Mouse (Mus musculus) kidney, embryonic 16.5 days (tissue): ENCODE measurements around the gene Sgpp1. TPM values are rescaled to one million over a fixed set of nuclear protein-coding genes. Genes with fewer than 3 reads are reported as not detected.
"Not testable (repeated sequence)": the region's sequence is repeated elsewhere in the genome, so short reads cannot be mapped to it uniquely, and the experiment has no call there.

Source experiments
- ATAC-seq: fragments of 200-750 bp; cut with Nextera tagmentation; 2 replicates; pipeline ENCODE4 v1.8.0; 2017; ENCODE audit warnings: moderate TSS enrichment; ENCODE audit not compliant: low FRiP score, low TSS enrichment
- H3K27ac ChIP-seq: fragments of 300-500 bp; sonication (generic); 2 replicates; pipeline ENCODE4 v1.5.1; 2014; ENCODE audit warnings: low read length
- H3K27me3 ChIP-seq: fragments of 300-500 bp; sonication (generic); 2 replicates; pipeline ENCODE4 v1.6.1; 2014; ENCODE audit warnings: low read length, control low read depth, mixed read lengths; ENCODE audit not compliant: insufficient read depth
- H3K36me3 ChIP-seq: fragments of 300-500 bp; sonication (generic); 2 replicates; pipeline ENCODE4 v1.6.1; 2014; ENCODE audit warnings: low read length, control low read depth, mixed read lengths; ENCODE audit not compliant: insufficient read depth
- H3K4me1 ChIP-seq: fragments of 300-500 bp; sonication (generic); 2 replicates; pipeline ENCODE4 v1.6.1; 2014; ENCODE audit warnings: low read length, control low read depth, mixed read lengths; ENCODE audit not compliant: insufficient read depth
- H3K4me2 ChIP-seq: fragments of 300-500 bp; sonication (generic); replicated peaks from 2 replicates; pipeline ENCODE4 v1.6.1; 2014; ENCODE audit warnings: low read depth, low read length
- H3K4me3 ChIP-seq: fragments of 300-500 bp; sonication (generic); 2 replicates; pipeline ENCODE4 v1.5.1; 2014; ENCODE audit warnings: mild to moderate bottlenecking, low read length
- H3K9ac ChIP-seq: fragments of 300-500 bp; sonication (generic); replicated peaks from 2 replicates; pipeline ENCODE4 v1.6.1; 2014; ENCODE audit warnings: low read length
- H3K9me3 ChIP-seq: fragments of 300-500 bp; sonication (generic); 2 replicates; pipeline ENCODE4 v1.6.1; 2016; ENCODE audit warnings: low read length, control low read depth
- WGBS: fragments of 180-500 bp; shearing (Covaris S2); extraction: QIAGEN DNeasy Blood & Tissue Kit; methylation state at CpG from one replicate; pipeline ENCODE4 v1.1.7; 2014; 5-methylcytosine and 5-hydroxymethylcytosine counted together
- polyA plus RNA-seq: library from polyadenylated mRNA; unstranded; fragments of >200 nt; fragmentation: Nextera tagmentation; extraction: Ambion mirVana; gene quantifications from 2 replicates; pipeline ENCODE4 v1.2.1, GENCODE M21; 2015

Sgpp1 gene
- polyA plus RNA-seq, 1 experiment from 2014 or later = 15.9 TPM

GRCm38 (mm10) chr12:75702739-75703122 lies 32.8 kb downstream of the Sgpp1 start:
- H3K4me1 ChIP-seq = peaks cover 14% of the 10 kb centered on the region; the same call in 1 of the 2 replicates
- no peak overlapping the region for H3K4me2 ChIP-seq
- H3K36me3 ChIP-seq = no peaks in the 10 kb centered on the region
- no peak overlapping the region for H3K4me3 ChIP-seq
- no peak for ATAC-seq
- no peak overlapping the region for H3K27ac ChIP-seq
- no peak overlapping the region for H3K9ac ChIP-seq
- no peaks in the 10 kb centered on the region for H3K27me3 ChIP-seq
- H3K9me3 ChIP-seq = peaks cover 6% of the 10 kb centered on the region; the same call in 1 of the 2 replicates
- WGBS = 91% methylated on average over 3 of the region's 3 CpGs

GRCm38 (mm10) chr12:75702084-75702738 lies 33.3 kb downstream of the Sgpp1 start:
- H3K4me2 ChIP-seq = peak overlapping the region; percentile 56
- 56% methylated on average over 14 of the region's 14 CpGs for WGBS
- H3K4me3 ChIP-seq = peak overlapping the region; percentile 33
- no peaks in the 10 kb centered on the region for H3K27me3 ChIP-seq
- peak overlapping the region; percentile 63 for H3K9ac ChIP-seq
- peak overlapping the region; percentile 53; the same call in 1 of the 2 replicates for H3K27ac ChIP-seq
- H3K4me1 ChIP-seq = peaks cover 14% of the 10 kb centered on the region; the same call in 1 of the 2 replicates
- H3K9me3 ChIP-seq = peaks cover 6% of the 10 kb centered on the region; the same call in 1 of the 2 replicates
- H3K36me3 ChIP-seq = no peaks in the 10 kb centered on the region
- ATAC-seq = peak; percentile 59; the same call in 1 of the 2 replicates

- Histone ChIP-seq H3K27ac (peak overlapping the region; percentile 53; the same call in 1 of the 2 replicates), H3K9me3 (peaks cover 6% of the 10 kb centered on the region; the same call in 1 of the 2 replicates), H3K4me2 (peak overlapping the region; percentile 56), H3K9ac (peak overlapping the region; percentile 63), H3K4me3 (peak overlapping the region; percentile 33), H3K4me1 (peaks cover 14% of the 10 kb centered on the region; the same call in 1 of the 2 replicates), H3K27me3 (no peaks in the 10 kb centered on the region), H3K36me3 (no peaks in the 10 kb centered on the region)
- peak; percentile 83 for ATAC-seq
- WGBS = 21% methylated on average over 21 of the region's 21 CpGs
These were observed 34.1 kb downstream of the Sgpp1 start for GRCm38 (mm10) chr12:75701173-75702083.

GRCm38 (mm10) chr12:75698692-75699091 lies 36.8 kb downstream of the Sgpp1 start:
- H3K9ac ChIP-seq = no peak overlapping the region
- ATAC-seq = no peak
- H3K4me2 ChIP-seq = no peak overlapping the region
- H3K27ac ChIP-seq = no peak overlapping the region
- peaks cover 14% of the 10 kb centered on the region; the same call in 1 of the 2 replicates for H3K4me1 ChIP-seq
- peaks cover 6% of the 10 kb centered on the region; the same call in 1 of the 2 replicates for H3K9me3 ChIP-seq
- H3K27me3 ChIP-seq = no peaks in the 10 kb centered on the region
- 93% methylated on average over 3 of the region's 3 CpGs for WGBS
- no peak overlapping the region for H3K4me3 ChIP-seq
- no peaks in the 10 kb centered on the region for H3K36me3 ChIP-seq

- WGBS = 85% methylated on average over 1 of the region's 1 CpGs
- not testable (repeated sequence) for H3K4me3 ChIP-seq
These were observed 39.7 kb downstream of the Sgpp1 start for GRCm38 (mm10) chr12:75695845-75696244.

GRCm38 (mm10) chr12:75689003-75689402 lies 46.5 kb downstream of the Sgpp1 start:
- no peak for ATAC-seq
- H3K9me3 ChIP-seq = no peaks in the 10 kb centered on the region
- H3K27ac ChIP-seq = no peak overlapping the region
- no peak overlapping the region for H3K9ac ChIP-seq
- WGBS = 85% methylated on average over 2 of the region's 2 CpGs
- no peaks in the 10 kb centered on the region for H3K4me1 ChIP-seq
- no peak overlapping the region for H3K4me2 ChIP-seq
- no peaks in the 10 kb centered on the region for H3K27me3 ChIP-seq
- no peaks in the 10 kb centered on the region for H3K36me3 ChIP-seq
- H3K4me3 ChIP-seq = no peak overlapping the region

More at GRCm38 (mm10) chr12:75695845-75696244, 39.7 kb downstream of the Sgpp1 start:
- not testable (repeated sequence) for H3K4me1 ChIP-seq, ATAC-seq, H3K27me3 ChIP-seq, H3K4me2 ChIP-seq, H3K36me3 ChIP-seq, H3K27ac ChIP-seq, H3K9ac ChIP-seq, H3K9me3 ChIP-seq

- H3K27me3 ChIP-seq = no peaks in the 10 kb centered on the region
- H3K9ac ChIP-seq = no peak overlapping the region
- H3K4me2 ChIP-seq = no peak overlapping the region
- H3K27ac ChIP-seq = no peak overlapping the region
- ATAC-seq = no peak
- peaks cover 3% of the 10 kb centered on the region; the same call in 1 of the 2 replicates for H3K9me3 ChIP-seq
- no peak overlapping the region for H3K4me3 ChIP-seq
- no peaks in the 10 kb centered on the region for H3K4me1 ChIP-seq
- no peaks in the 10 kb centered on the region for H3K36me3 ChIP-seq
- WGBS = 49% methylated on average over 4 of the region's 4 CpGs
These were observed 48.2 kb downstream of the Sgpp1 start for GRCm38 (mm10) chr12:75687314-75687713.

- 87% methylated on average over 4 of the region's 4 CpGs for WGBS
These were observed 51.5 kb downstream of the Sgpp1 start for GRCm38 (mm10) chr12:75684026-75684425.

GRCm38 (mm10) chr12:75683598-75683997 lies 51.9 kb downstream of the Sgpp1 start:
- no peaks in the 10 kb centered on the region for H3K4me1 ChIP-seq
- no peak overlapping the region for H3K4me3 ChIP-seq
- no peak overlapping the region for H3K4me2 ChIP-seq
- ATAC-seq = no peak
- H3K27me3 ChIP-seq = no peaks in the 10 kb centered on the region
- H3K36me3 ChIP-seq = no peaks in the 10 kb centered on the region
- 80% methylated on average over 4 of the region's 4 CpGs for WGBS
- H3K9me3 ChIP-seq = peaks cover 3% of the 10 kb centered on the region; the same call in 1 of the 2 replicates
- H3K27ac ChIP-seq = no peak overlapping the region
- no peak overlapping the region for H3K9ac ChIP-seq

More at GRCm38 (mm10) chr12:75684026-75684425, 51.5 kb downstream of the Sgpp1 start:
- H3K4me1 ChIP-seq, H3K9me3 ChIP-seq, H3K27ac ChIP-seq, H3K4me2 ChIP-seq, ATAC-seq, H3K27me3 ChIP-seq, H3K9ac ChIP-seq, H3K4me3 ChIP-seq, H3K36me3 ChIP-seq: not testable (repeated sequence)
